Mouse (Mus musculus): ENCODE measurements around the gene Surf2. TPM values are rescaled to one million over a fixed set of nuclear protein-coding genes. Genes with fewer than 3 reads are reported as not detected.

Gene Surf2
- total and polyA plus RNA-seq, 2 experiments: 10.3 to 14.5 TPM

DNA sequence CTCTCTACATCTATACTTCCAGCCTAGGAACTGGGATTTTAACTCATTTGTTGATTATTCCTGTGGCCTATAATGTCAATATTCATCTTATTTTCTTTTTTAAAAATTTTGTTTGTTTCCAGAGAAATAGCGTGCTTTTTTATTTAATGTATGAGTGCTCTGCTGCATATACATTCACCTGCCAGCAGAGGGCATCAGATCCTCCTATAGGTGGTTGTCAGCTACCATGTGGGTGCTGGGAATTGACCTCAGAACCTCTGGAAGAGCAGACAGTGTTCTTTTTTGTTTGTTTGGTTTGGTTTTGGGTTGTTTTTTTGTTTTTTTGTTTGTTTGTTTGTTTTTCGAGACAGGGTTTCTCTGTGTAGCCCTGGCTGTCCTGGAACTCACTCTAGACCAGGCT is 51.1 kb downstream of the Surf2 start:
- no peak overlapping the region for H3K27ac ChIP-seq (replicated peaks; ENCODE audit: insufficient read depth, low read depth, low read length)
- no peak overlapping the region for H3K4me3 ChIP-seq (ENCODE audit: insufficient read depth, low read depth, low read length)
- peaks cover 4% of the 10 kb centered on the region; the same call in 1 of the 2 replicates for H3K79me2 ChIP-seq (ENCODE audit: control insufficient read depth, insufficient read depth, low read length)
- DNase-seq (ENCODE audit: extremely low read depth, low read depth, low spot score): no peak
- H3K9ac ChIP-seq (ENCODE audit: low read depth, low read length): no peak overlapping the region
- 81% methylated on average over 2 of the region's 2 CpGs for WGBS
- no peak for TF ChIP-seq POLR2A (IDR thresholded peaks at IDR 0.05; ENCODE audit: extremely low read depth, insufficient read depth, low read length)
- no peak for TF ChIP-seq CTCF (IDR thresholded peaks at IDR 0.05; ENCODE audit: low read depth, low read length)
- H3K27me3 ChIP-seq (ENCODE audit: control insufficient read depth, insufficient read depth, low read length): no peaks in the 10 kb centered on the region
- no peaks in the 10 kb centered on the region for H3K36me3 ChIP-seq (ENCODE audit: control insufficient read depth, insufficient read depth, low read length)
- peaks cover 4% of the 10 kb centered on the region for H3K4me1 ChIP-seq (ENCODE audit: control insufficient read depth, insufficient read depth, low read length)

Other genes starting within 250 kb of the Surf2 start
- gene Lcn4, start 245.1 kb upstream of the Surf2 start, total RNA-seq (2014; rRNA removed): not detected in 2 replicates
- gene Lcn4, start 245.1 kb upstream of the Surf2 start, polyA plus RNA-seq (2012; rRNA removed): not detected in 2 replicates
- not detected in 2 replicates for gene Abo, start 51.4 kb upstream of the Surf2 start, total RNA-seq (2014; rRNA removed)
- not detected in 2 replicates for gene Abo, start 51.4 kb upstream of the Surf2 start, polyA plus RNA-seq (2012; rRNA removed)
- 6.2 and 7.8 TPM in 2 replicates for gene Surf6, start 13.5 kb upstream of the Surf2 start, total RNA-seq (2014; rRNA removed)
- gene Surf6, start 13.5 kb upstream of the Surf2 start, polyA plus RNA-seq (2012; rRNA removed): 6.1 and 6.2 TPM in 2 replicates
- 12.9 and 16.8 TPM in 2 replicates for gene Med22, start 5.7 kb upstream of the Surf2 start, total RNA-seq (2014; rRNA removed)
- 25.5 and 26.4 TPM in 2 replicates for gene Med22, start 5.7 kb upstream of the Surf2 start, polyA plus RNA-seq (2012; rRNA removed)
- gene Rpl7a, start 5.6 kb upstream of the Surf2 start, total RNA-seq (2014; rRNA removed): 721 and 835 TPM in 2 replicates
- 398 and 434 TPM in 2 replicates for gene Rpl7a, start 5.6 kb upstream of the Surf2 start, polyA plus RNA-seq (2012; rRNA removed)
- gene Surf1, start 163 bp downstream of the Surf2 start, total RNA-seq (2014; rRNA removed): 55.5 and 60.5 TPM in 2 replicates
- 51.7 and 57.2 TPM in 2 replicates for gene Surf1, start 163 bp downstream of the Surf2 start, polyA plus RNA-seq (2012; rRNA removed)
- gene Surf4, start 17.6 kb downstream of the Surf2 start, total RNA-seq (2014; rRNA removed): 135 and 193 TPM in 2 replicates
- 318 and 322 TPM in 2 replicates for gene Surf4, start 17.6 kb downstream of the Surf2 start, polyA plus RNA-seq (2012; rRNA removed)
- 0.09 TPM in 1 of 2 replicates, not detected in the other for gene Stkld1, start 17.7 kb downstream of the Surf2 start, total RNA-seq (2014; rRNA removed)
- gene Stkld1, start 17.7 kb downstream of the Surf2 start, polyA plus RNA-seq (2012; rRNA removed): 0.06 and 0.11 TPM in 2 replicates
- gene Rexo4, start 48.0 kb downstream of the Surf2 start, total RNA-seq (2014; rRNA removed): 15.2 TPM in 2 replicates
- 8.3 and 11.8 TPM in 2 replicates for gene Rexo4, start 48.0 kb downstream of the Surf2 start, polyA plus RNA-seq (2012; rRNA removed)
- gene Adamts13, start 57.0 kb downstream of the Surf2 start, total RNA-seq (2014; rRNA removed): 5.6 and 8.3 TPM in 2 replicates
- 5.8 and 11.2 TPM in 2 replicates for gene Adamts13, start 57.0 kb downstream of the Surf2 start, polyA plus RNA-seq (2012; rRNA removed)
- 17.7 and 21.5 TPM in 2 replicates for gene Cacfd1, start 93.6 kb downstream of the Surf2 start, total RNA-seq (2014; rRNA removed)
- 48.1 and 58.0 TPM in 2 replicates for gene Cacfd1, start 93.6 kb downstream of the Surf2 start, polyA plus RNA-seq (2012; rRNA removed)
- gene Slc2a6, start 111.6 kb downstream of the Surf2 start, total RNA-seq (2014; rRNA removed): 0.34 and 0.46 TPM in 2 replicates
- 0.39 and 0.50 TPM in 2 replicates for gene Slc2a6, start 111.6 kb downstream of the Surf2 start, polyA plus RNA-seq (2012; rRNA removed)
- not detected in 2 replicates for gene Mymk, start 155.8 kb downstream of the Surf2 start, total RNA-seq (2014; rRNA removed)
- gene Mymk, start 155.8 kb downstream of the Surf2 start, polyA plus RNA-seq (2012; rRNA removed): not detected in 2 replicates
- 3.5 and 4.4 TPM in 2 replicates for gene Adamtsl2, start 163.0 kb downstream of the Surf2 start, total RNA-seq (2014; rRNA removed)
- 4.4 and 6.7 TPM in 2 replicates for gene Adamtsl2, start 163.0 kb downstream of the Surf2 start, polyA plus RNA-seq (2012; rRNA removed)
- gene Fam163b, start 226.1 kb downstream of the Surf2 start, total RNA-seq (2014; rRNA removed): not detected in 2 replicates
- gene Fam163b, start 226.1 kb downstream of the Surf2 start, polyA plus RNA-seq (2012; rRNA removed): not detected in 2 replicates
- gene Dbh, start 248.9 kb downstream of the Surf2 start, total RNA-seq (2014; rRNA removed): under 0.01 and 0.20 TPM in 2 replicates
- not detected in 2 replicates for gene Dbh, start 248.9 kb downstream of the Surf2 start, polyA plus RNA-seq (2012; rRNA removed)